Mouse (Mus musculus) cerebral cortex, adult 2 months (tissue): ENCODE results near the gene Mbtps1.

Experiments used
- WGBS: fragments of 180-500 bp; shearing (Covaris S2); methylation state at CpG from one replicate; pipeline ENCODE4 v1.1.7; 2018; 5-methylcytosine and 5-hydroxymethylcytosine counted together

The Mbtps1 gene

DNA sequence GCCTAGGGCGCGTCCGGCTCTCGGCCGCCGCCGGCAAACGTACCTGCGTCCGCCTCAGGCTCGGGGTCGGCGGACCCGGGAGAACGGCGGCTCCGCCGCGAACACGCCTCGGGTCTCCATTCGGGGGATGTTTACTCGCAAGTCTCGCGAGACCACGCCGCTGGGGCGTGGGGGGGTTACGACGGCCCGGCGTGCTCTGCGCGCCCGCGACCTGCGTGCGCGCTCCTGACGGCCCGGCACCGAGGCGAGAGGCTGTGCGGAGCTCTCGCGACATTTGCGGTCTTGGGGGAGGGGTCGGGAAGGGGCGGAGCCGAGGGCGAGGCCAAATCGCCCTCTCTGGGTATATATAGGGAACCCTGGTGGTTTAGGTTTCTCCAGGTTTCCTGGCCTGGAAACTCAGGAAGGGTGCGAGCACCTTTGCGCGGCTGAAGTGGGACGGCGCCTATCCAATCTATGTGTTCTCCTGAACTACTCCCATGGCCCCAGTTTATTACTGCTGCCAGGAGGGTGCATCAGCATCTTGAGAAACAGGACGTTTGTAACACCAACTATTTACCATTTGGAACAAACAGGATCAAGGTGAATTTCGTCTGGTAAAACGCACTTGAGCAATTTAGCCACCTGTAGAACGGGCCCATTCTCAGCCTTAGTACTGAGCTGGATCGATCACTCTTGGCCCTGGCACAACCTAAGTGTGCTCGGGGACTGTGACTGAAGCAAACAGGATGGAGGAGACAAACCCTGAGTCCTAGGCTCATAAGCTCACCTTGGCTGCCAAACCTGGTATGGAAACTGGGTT lies at the start of gene Mbtps1:
Gene Mbtps1, minus strand, starts transcription at position 133 of the 799 bp plus-strand sequence.
- 5% methylated on average over 47 of the region's 63 CpGs for WGBS

DNA sequence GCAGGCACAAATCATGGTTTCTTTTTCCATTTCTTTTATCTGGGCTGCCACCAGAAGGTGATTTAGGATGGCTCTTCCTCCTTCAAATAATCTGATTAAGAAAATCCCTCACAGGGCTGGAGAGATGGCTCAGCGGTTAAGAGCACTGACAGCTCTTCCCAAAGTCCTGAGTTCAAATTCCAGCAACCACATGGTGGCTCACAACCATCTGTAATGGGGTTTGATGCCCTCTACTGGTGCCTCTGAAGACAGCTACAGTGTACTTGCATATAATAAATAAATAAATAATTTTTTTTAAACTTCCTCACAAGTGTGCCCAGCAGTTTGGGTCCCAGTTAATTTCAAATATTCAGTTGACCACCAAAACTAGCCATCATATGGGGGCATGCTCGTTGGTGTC lies 47.7 kb upstream of the Mbtps1 start:
- 87% methylated on average over 2 of the region's 2 CpGs for WGBS

DNA sequence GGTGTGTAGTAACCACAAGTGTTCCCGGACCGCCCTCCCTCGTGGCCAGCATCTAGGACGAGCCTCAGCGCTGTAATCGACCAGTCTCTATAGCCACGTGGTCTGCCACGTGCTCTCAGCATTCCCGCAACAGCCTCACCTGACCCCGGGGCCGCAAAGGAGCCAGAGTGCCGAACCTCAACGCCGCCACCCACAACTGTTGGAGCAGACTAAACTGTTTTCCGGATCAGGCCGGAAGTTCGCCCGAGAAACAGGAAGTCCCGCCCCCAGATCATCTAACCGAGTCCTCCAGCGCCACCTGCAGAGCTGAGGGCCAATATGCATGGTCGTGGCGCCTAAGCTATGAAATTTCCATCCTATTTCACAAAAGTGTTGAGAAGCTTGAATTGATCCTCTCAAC lies 46.5 kb upstream of the Mbtps1 start, which contains the start of gene Taf1c:
Gene Taf1c, minus strand, starts transcription at position 227 of the 400 bp plus-strand sequence.
- 0% methylated on average over 23 of the region's 23 CpGs for WGBS

DNA sequence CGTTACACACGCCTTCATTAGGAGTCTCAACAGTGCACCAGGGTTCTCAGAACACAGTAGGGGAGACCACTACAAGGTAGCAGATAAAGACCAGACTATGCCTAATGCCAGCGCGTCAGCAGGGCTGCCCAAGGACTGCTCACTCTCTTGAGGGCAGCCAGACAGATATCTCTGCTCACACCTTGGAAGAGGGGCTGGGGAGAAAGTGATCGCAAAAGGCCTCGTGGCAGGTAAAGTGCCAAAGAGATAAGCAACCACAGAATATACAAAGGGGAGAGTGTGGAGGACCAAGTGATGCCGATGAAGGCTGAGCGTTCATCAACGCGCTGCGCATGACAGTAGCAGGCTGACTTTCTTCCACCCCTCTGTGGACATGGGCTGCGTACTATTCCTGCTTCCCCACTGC lies 45.9 kb upstream of the Mbtps1 start:
- WGBS, result 27% methylated on average over 12 of the region's 12 CpGs

DNA sequence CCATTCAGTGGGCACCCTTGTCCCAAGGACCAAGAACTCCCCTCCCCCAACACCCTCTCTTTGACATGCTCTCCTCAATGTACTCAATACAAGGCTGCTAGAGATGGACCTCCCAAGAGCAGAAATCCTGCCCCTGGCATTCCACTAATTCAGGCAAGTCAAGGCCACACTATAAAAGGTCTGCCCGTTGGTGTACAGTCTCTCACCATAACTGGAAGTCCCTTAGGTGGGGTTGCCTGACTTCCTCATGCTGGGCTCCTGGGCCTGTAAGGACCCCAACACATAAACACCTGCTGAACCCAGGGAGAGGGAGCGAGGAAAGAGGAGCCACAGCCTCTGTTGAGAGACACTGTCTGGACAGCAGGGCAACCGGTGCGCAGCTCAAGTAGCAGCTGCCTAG lies 45.2 kb upstream of the Mbtps1 start:
- 92% methylated on average over 4 of the region's 4 CpGs for WGBS

DNA sequence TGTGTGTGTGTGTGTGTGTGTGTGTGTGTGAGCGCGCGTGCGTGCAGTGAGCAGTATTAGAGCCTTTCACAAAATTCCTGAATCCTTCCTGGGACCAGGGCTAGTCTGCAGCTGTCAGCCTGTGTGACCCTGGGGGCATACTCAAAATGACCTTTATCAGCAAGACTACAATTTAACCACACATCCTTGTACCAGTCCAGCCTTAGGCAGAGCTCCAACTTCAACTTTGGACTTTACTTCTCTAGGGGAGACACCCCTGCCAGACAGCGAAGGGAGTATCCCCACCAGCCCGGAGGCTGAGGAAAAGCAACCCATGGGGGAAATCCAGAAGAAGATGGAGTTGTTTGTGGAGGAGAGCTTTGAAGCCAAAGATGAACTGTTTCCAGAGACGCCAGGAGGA lies 32.9 kb upstream of the Mbtps1 start:
- WGBS, result 91% methylated on average over 7 of the region's 7 CpGs

DNA sequence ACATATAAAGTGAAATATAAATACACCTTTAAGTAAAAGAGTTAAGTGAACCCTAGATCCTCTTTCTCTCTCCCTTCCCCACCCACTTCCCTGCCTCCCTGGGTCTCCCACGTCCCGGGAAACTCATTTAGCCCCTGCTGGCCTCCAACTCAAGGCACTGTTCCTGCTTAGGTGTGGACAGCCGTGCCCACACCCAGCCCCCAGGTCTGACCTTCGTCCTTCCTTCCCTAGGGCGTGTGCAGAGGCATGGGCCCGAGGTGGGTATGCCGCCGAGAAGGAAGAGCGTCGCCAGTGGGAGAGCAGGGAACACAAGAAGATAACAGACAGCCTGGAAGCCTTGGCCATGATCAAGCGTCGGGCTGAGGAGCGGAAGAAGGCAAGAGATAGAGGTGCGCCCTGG lies 31.8 kb upstream of the Mbtps1 start:
- 83% methylated on average over 14 of the region's 14 CpGs for WGBS

DNA sequence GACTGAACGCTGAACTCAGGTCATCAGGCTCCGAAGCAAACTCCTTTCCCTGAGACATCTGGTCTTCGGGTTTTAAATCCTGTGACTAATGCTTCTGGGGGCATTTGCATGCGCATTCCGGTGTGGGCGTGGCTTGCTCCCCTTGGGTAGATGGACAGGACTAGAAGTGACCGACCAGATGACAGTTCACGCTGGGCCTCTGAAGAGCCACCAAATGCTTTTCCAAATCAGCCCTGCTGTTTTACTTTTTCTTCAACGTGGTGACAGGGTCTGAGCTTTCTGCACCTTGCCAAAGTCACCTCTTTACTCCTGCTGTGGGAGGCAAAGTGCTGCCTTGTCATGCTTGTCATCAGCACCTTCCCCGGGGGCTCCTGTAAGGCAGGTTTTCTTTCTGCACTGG lies 30.3 kb upstream of the Mbtps1 start:
- WGBS, result 47% methylated on average over 10 of the region's 10 CpGs

DNA sequence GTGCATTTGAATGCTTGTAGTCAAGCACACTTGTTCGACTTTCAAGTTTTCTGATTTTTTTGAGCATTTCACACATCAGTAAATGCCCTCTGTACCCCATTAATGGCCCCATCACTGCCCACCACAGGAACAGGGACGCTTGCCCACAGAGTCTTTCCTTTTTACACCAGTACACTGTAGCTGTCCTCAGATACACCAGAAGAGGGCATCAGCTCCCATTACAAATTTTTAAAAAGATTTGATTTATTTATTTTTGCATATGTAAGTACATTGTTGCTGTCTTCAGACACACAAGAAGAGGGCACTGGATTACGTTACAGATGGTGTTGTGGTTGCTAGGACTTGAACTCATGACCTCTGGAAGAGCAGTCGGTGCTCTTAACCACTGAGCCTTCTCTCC lies 29.8 kb upstream of the Mbtps1 start:
- WGBS, result 75% methylated on average over 4 of the region's 4 CpGs

DNA sequence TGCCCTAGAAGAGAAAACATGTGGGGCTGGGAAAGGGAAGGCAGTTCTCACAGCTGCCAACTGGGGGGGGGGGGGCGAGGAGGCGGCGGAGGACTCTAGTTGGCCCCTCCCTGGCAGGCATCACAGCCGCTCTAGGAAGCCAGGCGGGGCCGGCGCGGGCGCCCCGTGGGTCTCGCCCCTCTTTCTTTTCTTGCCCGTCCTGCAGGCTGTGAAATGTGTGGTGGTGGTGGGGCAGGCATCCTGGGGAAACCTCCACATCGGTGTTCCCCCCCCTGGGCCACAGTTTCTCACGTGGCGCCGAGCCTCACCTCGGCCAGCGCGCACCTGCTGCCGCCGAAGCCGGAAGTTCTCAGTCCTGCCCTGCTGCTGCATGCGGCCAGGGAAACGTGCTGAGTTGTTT lies 27.4 kb upstream of the Mbtps1 start:
- WGBS, result 21% methylated on average over 24 of the region's 24 CpGs

DNA sequence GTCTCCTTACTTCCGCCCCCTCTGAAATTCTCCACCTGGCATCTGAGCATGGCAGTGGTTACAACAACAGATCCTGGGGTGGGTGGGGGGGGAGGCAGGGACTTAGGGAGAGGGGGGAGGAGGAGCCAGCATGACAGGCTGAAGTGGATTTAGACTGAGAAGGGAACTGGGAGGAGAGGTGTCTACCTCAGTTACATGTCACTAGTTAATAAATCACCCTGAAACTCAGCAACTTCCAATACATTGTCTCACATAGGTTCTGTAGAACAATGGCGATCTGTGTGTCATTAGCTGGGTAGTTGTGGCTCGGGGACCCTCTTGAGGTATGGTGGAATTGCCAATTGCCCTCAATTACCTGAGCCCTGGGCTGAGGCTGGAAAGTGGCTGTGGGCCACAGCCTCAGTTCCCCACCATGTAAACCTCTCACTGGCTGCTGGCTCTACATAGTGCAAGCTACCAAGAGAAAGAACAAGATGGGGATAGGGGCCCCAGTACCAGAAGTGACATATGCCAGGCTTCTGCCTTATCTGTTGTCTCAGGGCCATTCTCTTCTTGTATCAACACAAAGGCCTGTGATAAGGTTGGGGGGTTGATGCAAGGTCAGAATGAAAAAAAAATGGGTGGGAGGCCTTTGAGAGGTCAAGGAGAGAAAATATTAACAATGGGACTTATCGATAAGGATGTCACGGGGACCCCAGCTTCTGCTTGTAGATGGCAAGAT lies 22.1 kb upstream of the Mbtps1 start:
- WGBS, result 93% methylated on average over 5 of the region's 5 CpGs

DNA sequence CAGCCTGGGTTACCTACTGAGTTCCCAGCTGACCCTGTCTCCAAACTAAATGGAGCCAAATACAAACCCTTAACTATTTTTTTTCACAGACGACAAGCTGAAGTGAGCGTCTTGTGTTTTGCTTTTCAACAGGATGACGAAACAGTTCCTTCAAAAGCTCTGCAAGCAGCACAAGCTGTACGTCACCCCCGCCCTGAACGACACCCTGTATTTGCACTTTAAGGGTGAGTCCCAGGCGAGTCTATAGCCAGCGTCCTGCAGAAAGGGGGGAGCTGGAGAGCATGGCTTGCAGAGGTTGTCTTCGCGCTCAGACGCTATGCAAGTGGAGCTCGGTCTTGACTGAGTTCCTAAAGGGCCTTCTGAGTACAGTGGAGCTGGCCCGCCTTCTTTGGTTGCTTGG lies 20.6 kb upstream of the Mbtps1 start:
- 72% methylated on average over 13 of the region's 13 CpGs for WGBS

DNA sequence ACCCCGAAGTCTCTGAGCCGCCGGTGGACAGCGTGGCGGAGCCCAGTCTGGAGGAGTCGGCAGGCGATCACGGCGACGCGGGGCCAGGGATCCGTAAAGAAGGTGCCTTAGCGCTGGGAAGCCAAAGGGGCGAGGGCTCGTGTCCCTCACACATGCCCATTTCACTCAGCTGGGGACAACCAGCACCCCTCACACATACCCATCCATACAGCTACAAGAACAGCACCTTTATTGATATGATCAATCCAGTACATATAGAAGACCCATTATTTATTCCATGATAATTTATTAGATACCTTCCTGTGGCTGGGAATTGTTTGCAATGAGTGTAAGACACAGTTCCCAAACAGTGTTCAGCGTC lies 16.8 kb upstream of the Mbtps1 start:
- WGBS, result under 1% methylated on average over 16 of the region's 16 CpGs

DNA sequence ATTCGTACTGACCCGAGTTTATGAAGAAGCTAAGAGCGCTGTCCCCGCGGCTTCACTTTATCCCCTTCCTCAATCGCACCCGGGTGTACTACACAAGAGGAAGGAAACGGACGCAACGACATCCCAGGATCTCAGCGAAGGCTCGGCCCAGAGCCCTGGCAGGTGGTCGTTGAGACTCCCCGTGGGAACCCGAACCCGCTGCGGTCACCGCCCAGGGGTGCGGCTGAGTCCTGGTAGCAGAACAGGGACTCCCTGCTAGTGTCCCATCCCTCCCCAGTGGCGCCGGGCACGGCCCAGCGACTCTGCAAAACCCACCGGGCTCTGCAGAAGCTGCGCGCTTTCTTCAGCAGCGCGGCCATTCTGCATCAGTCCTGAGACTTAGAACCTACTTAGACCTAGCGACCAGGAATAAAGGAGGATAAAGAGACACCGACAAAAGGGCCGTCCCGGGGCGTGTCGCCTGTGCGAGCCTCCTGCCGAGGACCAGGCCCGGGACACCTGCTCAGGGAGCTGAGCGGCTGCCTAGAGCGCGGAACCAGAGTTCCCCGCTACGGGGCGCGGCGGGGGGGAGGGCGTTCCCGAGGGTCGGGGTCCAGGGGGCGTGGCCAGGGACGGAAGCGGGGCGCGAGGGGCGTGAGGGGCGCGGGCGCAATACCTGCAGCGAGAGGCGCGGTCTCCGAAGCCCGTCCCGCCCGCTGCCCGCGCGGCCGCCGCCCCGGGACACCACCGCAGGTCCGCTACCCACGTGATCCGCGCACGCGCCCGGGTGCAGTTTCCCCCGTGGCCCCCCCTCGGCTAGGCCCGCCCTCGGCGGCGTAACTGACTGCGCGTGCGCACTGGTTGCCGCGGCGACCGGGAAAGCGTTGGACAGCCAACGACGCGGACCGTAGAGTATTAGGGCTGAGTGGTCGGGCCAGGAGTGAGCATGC lies 16.2 kb upstream of the Mbtps1 start, which contains the start of the genes Hsdl1 and Dnaaf1:
Gene Hsdl1, minus strand, starts transcription at position 747 of the 929 bp plus-strand sequence.
Gene Dnaaf1, plus strand, starts transcription at position 799 of the 929 bp plus-strand sequence.
- 1% methylated on average over 97 of the region's 97 CpGs for WGBS

DNA sequence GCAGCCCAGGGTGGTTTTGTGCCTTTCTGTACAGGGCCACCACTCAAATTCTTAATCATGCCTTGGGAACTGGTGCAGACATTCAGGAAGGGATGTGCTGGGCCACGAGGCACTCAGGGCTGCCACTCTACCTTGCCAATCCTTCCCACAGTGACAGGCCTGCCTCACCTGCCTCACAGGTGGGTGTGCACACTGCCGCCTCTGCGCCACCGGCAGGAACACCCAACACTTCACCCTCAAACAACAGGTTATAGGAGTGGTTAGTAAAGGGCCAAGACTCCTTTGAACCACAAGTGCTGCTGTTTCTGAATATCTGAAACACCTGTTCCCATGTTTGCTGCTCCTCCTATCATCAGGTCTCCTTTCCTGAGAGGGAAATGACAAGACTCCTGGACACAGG lies 13.9 kb upstream of the Mbtps1 start:
- 88% methylated on average over 4 of the region's 4 CpGs for WGBS

DNA sequence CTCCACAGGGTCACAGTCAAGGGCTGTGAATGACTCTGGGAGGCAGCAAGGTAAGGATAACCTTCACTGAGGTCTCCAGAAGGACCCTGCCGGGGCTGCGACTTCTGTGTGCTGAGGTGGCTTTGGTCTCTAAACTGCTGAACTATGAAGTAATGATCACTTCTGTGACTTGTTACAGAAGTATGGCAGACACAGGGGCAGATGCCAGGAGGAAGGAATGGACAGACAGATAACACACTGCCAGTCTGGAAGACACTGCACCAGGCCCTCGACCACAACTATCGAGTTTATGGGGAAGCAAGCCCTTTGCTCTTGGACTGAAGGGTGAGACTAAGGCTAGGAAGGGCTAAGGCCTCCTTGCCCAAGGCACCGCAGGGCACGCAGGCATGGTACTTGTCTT lies 12.6 kb upstream of the Mbtps1 start:
- 87% methylated on average over 6 of the region's 6 CpGs for WGBS

DNA sequence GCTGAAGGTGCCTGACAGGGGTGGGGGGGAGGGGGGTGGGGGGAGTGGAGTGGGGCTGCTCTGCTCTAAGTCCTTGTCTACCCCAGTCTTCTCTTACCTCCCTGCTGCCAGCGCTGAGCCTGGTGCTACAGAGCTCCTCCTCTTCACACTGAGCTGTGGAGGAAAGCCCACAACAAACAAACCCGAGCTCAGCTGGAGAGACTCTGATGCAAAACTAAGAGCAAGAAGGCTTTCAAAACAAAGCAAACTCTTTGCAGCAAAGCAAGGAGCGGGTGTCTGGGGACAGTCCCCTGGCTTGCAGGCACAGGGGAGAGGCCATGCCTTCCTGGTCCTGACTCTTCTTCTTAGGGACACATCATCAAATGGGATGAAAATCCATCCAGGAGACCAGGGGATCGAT lies 11.3 kb upstream of the Mbtps1 start:
- WGBS, result 44% methylated on average over 4 of the region's 4 CpGs

DNA sequence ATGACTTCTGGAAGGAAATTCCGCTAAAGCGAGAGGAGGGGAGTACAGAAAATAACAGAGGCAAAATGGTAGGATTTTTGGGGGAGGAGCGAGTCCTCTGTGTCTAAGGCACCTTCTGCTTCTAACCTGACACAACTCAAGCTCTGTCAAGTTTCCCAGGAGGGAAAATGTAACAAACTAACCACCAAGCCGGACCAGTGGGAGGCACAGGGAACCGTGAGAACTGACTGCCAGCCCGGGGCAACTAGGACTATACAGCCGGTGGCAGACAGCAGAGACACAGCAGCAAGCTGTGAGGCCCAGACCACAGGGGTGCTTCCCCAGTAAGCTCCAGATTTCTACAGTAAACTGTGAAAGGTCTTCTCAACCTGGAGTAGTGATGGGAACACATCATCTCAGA lies 10.4 kb upstream of the Mbtps1 start:
- WGBS, result 79% methylated on average over 7 of the region's 7 CpGs

DNA sequence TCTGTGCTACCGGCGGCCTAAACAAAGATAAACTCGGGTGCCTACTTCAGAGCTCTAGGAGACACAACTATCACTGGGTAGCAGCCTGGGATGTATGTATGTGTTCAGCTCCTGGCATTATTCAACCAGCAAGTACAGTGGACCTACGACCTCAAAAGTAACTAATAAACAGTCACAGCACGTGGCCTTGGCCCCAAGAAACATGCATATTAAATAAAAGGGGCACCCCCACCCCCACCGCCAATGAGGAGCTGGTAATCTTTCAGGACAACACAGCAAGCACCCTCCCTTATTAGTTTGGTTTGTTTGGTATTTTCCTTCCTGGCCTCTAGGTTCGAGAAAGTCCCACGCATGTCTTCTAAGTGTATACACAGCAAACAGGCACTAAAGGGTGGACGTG lies 9.7 kb upstream of the Mbtps1 start:
- 89% methylated on average over 9 of the region's 9 CpGs for WGBS

DNA sequence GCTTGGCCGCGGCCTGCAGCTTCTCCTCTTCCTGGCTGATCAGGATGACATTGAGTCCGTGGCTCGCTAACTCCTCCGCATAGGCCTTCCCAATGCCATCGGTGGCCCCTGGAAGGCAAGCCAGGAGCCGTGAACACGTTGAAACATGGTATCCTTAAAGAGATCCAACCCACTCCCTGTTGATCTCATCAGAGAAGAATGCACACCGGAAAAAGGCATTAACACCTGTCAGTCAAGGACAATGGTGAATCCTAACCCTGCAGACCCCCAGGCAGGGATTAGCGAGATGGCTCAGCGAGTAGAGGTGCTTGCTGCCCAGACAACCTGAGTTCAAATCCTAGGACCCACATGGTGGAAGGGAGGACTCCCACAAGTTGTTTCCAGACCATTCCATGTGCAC lies 7.8 kb upstream of the Mbtps1 start:
- 87% methylated on average over 11 of the region's 11 CpGs for WGBS

DNA sequence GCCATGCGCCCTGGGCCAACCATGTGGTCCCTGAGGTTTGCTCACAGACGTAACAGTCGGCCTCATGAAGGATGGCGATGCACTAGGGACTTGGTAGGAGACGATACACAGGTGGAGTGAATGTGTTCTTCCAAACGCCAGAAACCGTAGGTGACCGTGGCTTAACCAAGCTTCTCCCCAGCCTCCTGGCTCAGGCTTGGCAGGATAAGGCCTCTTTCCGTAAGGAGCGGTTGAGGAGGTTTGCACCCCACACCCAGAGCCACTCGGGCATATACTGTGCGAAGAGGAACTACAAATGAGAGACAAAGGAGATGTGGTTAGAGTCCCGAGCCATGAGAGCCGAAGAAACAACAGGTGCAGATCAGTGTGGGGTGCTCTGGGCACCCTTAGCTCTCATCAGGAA lies 5.3 kb upstream of the Mbtps1 start:
- 94% methylated on average over 14 of the region's 14 CpGs for WGBS

DNA sequence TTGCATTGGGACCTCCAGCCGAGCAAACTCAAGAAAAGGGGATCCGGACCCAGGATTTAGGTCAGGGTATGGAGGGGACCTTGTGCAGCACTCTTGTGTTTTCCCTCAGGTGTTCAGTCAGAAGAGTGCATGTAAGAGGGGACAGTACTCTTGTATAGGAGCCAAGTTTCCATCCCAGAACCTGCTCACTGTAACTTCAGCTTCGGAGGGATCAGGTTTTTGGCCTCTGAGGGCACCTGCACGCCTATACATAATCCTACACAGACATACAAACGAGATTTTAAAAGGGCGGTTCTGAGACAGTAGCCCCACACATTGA lies 826 bp upstream of the Mbtps1 start:
- WGBS, result 93% methylated on average over 6 of the region's 6 CpGs
